Mouse (Mus musculus) lung, postnatal 0 days (tissue): ENCODE results near the gene Aco2. TPM values are rescaled to one million over a fixed set of nuclear protein-coding genes. Genes with fewer than 3 reads are reported as not detected.

Experiments used
- ATAC-seq: fragments of 200-750 bp; cut with Nextera tagmentation; 2 replicates; pipeline ENCODE4 v1.8.0; 2017; ENCODE audit warnings: moderate library complexity
- DNase-seq: peaks from one replicate; pipeline ENCODE4 v3.0.0-alpha.2; 2016; ENCODE audit warnings: low spot score
- H3K27ac ChIP-seq: fragments of 300-500 bp; sonication (generic); 2 replicates; pipeline ENCODE4 v1.5.1; 2014; ENCODE audit warnings: antibody characterized with exemption, mild to moderate bottlenecking, low read length, mixed read lengths
- H3K27me3 ChIP-seq: fragments of 300-500 bp; sonication (generic); replicated peaks from 2 replicates; pipeline ENCODE4 v1.6.1; 2014; ENCODE audit warnings: low read length, mixed read lengths; ENCODE audit not compliant: insufficient read depth
- H3K36me3 ChIP-seq: fragments of 300-500 bp; sonication (generic); 2 replicates; pipeline ENCODE4 v1.6.1; 2014; ENCODE audit warnings: low read length, mixed read lengths; ENCODE audit not compliant: insufficient read depth
- H3K4me1 ChIP-seq: fragments of 300-500 bp; sonication (generic); 2 replicates; pipeline ENCODE4 v1.6.1; 2014; ENCODE audit warnings: antibody characterized with exemption, low read depth, low read length, mixed read lengths; ENCODE audit not compliant: insufficient read depth
- H3K4me2 ChIP-seq: fragments of 300-500 bp; sonication (generic); replicated peaks from 2 replicates; pipeline ENCODE4 v1.6.1; 2014; ENCODE audit warnings: low read depth, mild to moderate bottlenecking, low read length, moderate library complexity, mixed read lengths
- H3K4me3 ChIP-seq: fragments of 300-500 bp; sonication (generic); 2 replicates; pipeline ENCODE4 v1.5.1; 2014; ENCODE audit warnings: low read depth, low read length
- H3K9ac ChIP-seq: fragments of 300-500 bp; sonication (generic); replicated peaks from 2 replicates; pipeline ENCODE4 v1.6.1; 2014; ENCODE audit warnings: low read depth, mild to moderate bottlenecking
- H3K9me3 ChIP-seq: fragments of 300-500 bp; sonication (generic); 2 replicates; pipeline ENCODE4 v1.6.1; 2016; ENCODE audit warnings: low read length, mixed read lengths
- CTCF ChIP-seq: IDR thresholded peaks from 2 replicates; pipeline ENCODE4 v1.5.1; 2016; ENCODE audit warnings: antibody characterized with exemption, mild to moderate bottlenecking
- EP300 ChIP-seq: IDR thresholded peaks from 2 replicates; pipeline ENCODE4 v1.6.1; 2016; ENCODE audit warnings: antibody characterized with exemption, mild to moderate bottlenecking, control low read depth
- WGBS: fragments of 180-500 bp; shearing (Covaris S2); extraction: QIAGEN DNeasy Blood & Tissue Kit; methylation state at CpG from one replicate; pipeline ENCODE4 v1.1.7; 2014; 5-methylcytosine and 5-hydroxymethylcytosine counted together
- polyA plus RNA-seq: library from polyadenylated mRNA; unstranded; fragments of >200 nt; fragmentation: Nextera tagmentation; extraction: Ambion mirVana; gene quantifications from 2 replicates; pipeline ENCODE4 v1.2.1, GENCODE M21; 2015

Aco2 gene
- polyA plus RNA-seq, 1 experiment from 2014 or later: 90.8 TPM

DNA sequence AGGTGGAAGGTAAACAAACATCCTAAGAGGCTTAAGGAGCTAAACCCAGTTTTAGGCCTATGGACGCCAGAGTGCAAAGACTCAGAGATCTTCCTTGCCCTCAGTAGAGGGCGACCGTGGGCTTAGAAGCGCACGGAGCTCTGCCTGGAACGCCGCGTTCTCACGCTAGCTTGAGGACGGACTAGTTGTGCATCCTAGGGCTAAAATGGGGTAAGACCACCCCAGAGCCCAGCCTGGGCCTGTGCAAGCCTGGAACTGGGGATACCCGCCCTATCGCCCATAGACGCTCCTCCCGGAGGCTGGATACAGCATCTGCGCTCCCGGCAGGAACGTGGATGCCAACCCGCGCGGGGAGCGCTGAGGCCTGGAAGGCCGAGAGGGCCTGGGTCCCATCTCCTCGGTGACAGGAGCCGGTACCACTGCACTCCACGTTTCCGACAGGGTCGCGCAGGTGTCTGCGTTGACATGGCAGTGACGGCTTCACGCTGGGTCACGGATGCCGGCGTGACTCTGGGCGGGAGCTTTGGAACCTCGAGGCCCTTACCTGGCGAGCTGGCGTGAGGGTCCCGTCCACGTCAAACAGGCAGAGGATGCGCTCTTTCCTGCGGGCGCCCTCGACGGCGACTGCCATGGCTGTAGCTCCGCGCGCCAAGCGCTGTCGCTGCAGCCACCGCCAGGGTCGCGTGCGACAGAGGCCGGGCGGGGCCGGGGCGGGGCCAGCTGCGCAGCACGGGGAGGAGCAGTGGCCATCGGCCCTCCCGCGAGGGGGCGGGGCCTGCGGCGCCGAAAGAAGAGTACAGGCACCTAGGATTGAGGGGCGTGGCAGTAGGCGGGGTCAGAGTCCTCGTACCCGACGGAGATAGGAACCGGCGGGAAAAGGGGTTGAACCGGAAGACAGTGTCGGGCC, 88.3 kb downstream of the Aco2 start, which contains the start of gene Pmm1:
Gene Pmm1, minus strand, starts transcription at position 760 of the 907 bp plus-strand sequence.
- DNase-seq: peak; percentile 99
- H3K27ac ChIP-seq: peak within 1 kb of the TSS; percentile 82

DNA sequence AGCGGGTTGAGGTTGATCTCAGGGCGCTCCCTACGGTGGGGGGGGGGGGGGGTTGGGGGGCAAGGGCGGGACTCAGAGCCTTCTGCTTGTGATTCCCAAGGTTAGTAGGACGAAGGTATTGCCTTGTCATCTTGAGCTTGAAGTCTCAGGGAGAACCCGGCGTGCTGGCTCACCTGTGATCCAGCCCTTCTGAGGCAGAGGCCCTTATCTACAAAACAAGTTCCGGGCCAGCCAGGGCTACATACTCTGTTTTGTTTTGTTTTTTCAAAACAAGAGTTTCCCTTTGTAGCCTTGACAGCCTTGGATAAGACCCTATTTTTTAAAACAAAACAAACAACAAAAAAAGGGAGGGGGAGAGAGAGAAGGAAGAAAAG, 89.0 kb downstream of the Aco2 start:
- H3K9me3 ChIP-seq: no peaks in the 10 kb centered on the region
- ATAC-seq: no peak
- no peaks in the 10 kb centered on the region for H3K36me3 ChIP-seq

More for the DNA sequence above, 88.3 kb downstream of the Aco2 start, which contains the start of gene Pmm1:
- TF ChIP-seq EP300 (no peak), CTCF (peak; percentile 82)
- WGBS: under 1% methylated on average over 60 of the region's 77 CpGs
- Histone ChIP-seq H3K4me1 (no peaks in the 10 kb centered on the region), H3K4me3 (peak within 1 kb of the TSS; percentile 59), H3K9me3 (no peaks in the 10 kb centered on the region), H3K9ac (peak within 1 kb of the TSS; percentile 62), H3K27me3 (no peaks in the 10 kb centered on the region), H3K4me2 (peak within 1 kb of the TSS; percentile 100), H3K36me3 (no peaks in the 10 kb centered on the region)
- peak; percentile 99 for ATAC-seq

GRCm38 (mm10) chr15:81964262-81964661, 92.2 kb downstream of the Aco2 start:
- H3K4me1 ChIP-seq: no peaks in the 10 kb centered on the region
- no peak overlapping the region for H3K9ac ChIP-seq
- H3K4me2 ChIP-seq: no peak overlapping the region
- DNase-seq (no peak), ATAC-seq (no peak)
- 30% methylated on average over 1 of the region's 1 CpGs for WGBS
- H3K4me3 ChIP-seq: no peak overlapping the region
- TF ChIP-seq EP300: no peak
- no peak for TF ChIP-seq CTCF
- H3K27me3 ChIP-seq: no peaks in the 10 kb centered on the region
- no peaks in the 10 kb centered on the region for H3K9me3 ChIP-seq
- H3K36me3 ChIP-seq: no peaks in the 10 kb centered on the region
- no peak overlapping the region for H3K27ac ChIP-seq

More for the DNA sequence above, 89.0 kb downstream of the Aco2 start:
- H3K9ac ChIP-seq: no peak overlapping the region
- H3K4me1 ChIP-seq: no peaks in the 10 kb centered on the region
- peak overlapping the region; percentile 100 for H3K4me2 ChIP-seq
- H3K27me3 ChIP-seq: no peaks in the 10 kb centered on the region
- H3K27ac ChIP-seq: peak overlapping the region; percentile 20; the same call in 1 of the 2 replicates
- TF ChIP-seq CTCF (no peak), EP300 (no peak)
- DNase-seq: no peak
- peak overlapping the region; percentile 59 for H3K4me3 ChIP-seq
- WGBS: under 1% methylated on average over 7 of the region's 8 CpGs

Other genes starting within 250 kb of the Aco2 start
- gene L3mbtl2, start 208.4 kb upstream of the Aco2 start, polyA plus RNA-seq: 9.4 and 9.6 TPM in 2 replicates
- 2.6 and 2.7 TPM in 2 replicates for gene Chadl, start 175.0 kb upstream of the Aco2 start, polyA plus RNA-seq
- 13.8 and 13.9 TPM in 2 replicates for gene Zc3h7b, start 127.3 kb upstream of the Aco2 start, polyA plus RNA-seq
- gene Rangap1, start 126.8 kb upstream of the Aco2 start, polyA plus RNA-seq: 17.9 and 24.6 TPM in 2 replicates
- gene Tef, start 69.9 kb upstream of the Aco2 start, polyA plus RNA-seq: 38.6 and 44.0 TPM in 2 replicates
- gene Tob2, start 13.5 kb upstream of the Aco2 start, polyA plus RNA-seq: 24.8 and 30.0 TPM in 2 replicates
- gene Phf5a, start 398 bp upstream of the Aco2 start, polyA plus RNA-seq: 80.3 and 88.8 TPM in 2 replicates
- 41.8 and 43.1 TPM in 2 replicates for gene Polr3h, start 53.9 kb downstream of the Aco2 start, polyA plus RNA-seq
- gene Csdc2, start 64.5 kb downstream of the Aco2 start, polyA plus RNA-seq: 3.8 TPM in 2 replicates
- gene Pmm1, start 88.6 kb downstream of the Aco2 start, polyA plus RNA-seq: 22.1 and 23.4 TPM in 2 replicates
- gene 1700029P11Rik, start 108.2 kb downstream of the Aco2 start, polyA plus RNA-seq: not detected in 2 replicates
- gene Xrcc6, start 115.5 kb downstream of the Aco2 start, polyA plus RNA-seq: 19.6 and 24.6 TPM in 2 replicates
- gene Desi1, start 161.6 kb downstream of the Aco2 start, polyA plus RNA-seq: 14.5 and 17.1 TPM in 2 replicates
- gene Snu13, start 175.3 kb downstream of the Aco2 start, polyA plus RNA-seq: 131 and 139 TPM in 2 replicates
- not detected in 2 replicates for gene 4930407I10Rik, start 186.8 kb downstream of the Aco2 start, polyA plus RNA-seq
- not detected in 2 replicates for gene Mei1, start 197.7 kb downstream of the Aco2 start, polyA plus RNA-seq